Mouse (Mus musculus): ENCODE measurements around the gene Tldc1. TPM values are rescaled to one million over a fixed set of nuclear protein-coding genes. Genes with fewer than 3 reads are reported as not detected.
A peak's percentile ranks its signal among the peaks of the same experiment; 100 is the strongest.

Gene Tldc1
- polyA plus RNA-seq, 1 experiment from 2014 or later: 12.5 TPM

GRCm38 (mm10) chr8:119765311-119765710 is 12.9 kb downstream of the Tldc1 start:
- H3K4me2 ChIP-seq (ENCODE audit: low read depth, low read length): no peak overlapping the region
- ATAC-seq (replicated peaks; ENCODE audit: extremely low read depth, insufficient read depth, low FRiP score): no peak
- no peak overlapping the region for H3K9ac ChIP-seq (ENCODE audit: low read length)
- no peaks in the 10 kb centered on the region for H3K27me3 ChIP-seq (ENCODE audit: control insufficient read depth, insufficient read depth, low read length)
- H3K27ac ChIP-seq (ENCODE audit: low read length): no peak overlapping the region
- H3K4me1 ChIP-seq (ENCODE audit: control insufficient read depth, insufficient read depth, low read length): no peaks in the 10 kb centered on the region
- H3K36me3 ChIP-seq (ENCODE audit: control insufficient read depth, insufficient read depth): peaks cover 18% of the 10 kb centered on the region; the same call in 1 of the 2 replicates
- H3K4me3 ChIP-seq (ENCODE audit: low read length): no peak overlapping the region
- H3K9me3 ChIP-seq (replicated peaks; ENCODE audit: control insufficient read depth, low read length): no peaks in the 10 kb centered on the region
- WGBS: 81% methylated on average over 10 of the region's 10 CpGs

- peaks cover 8% of the 10 kb centered on the region; the same call in 1 of the 2 replicates for H3K36me3 ChIP-seq (ENCODE audit: control insufficient read depth, insufficient read depth)
- H3K4me3 ChIP-seq (ENCODE audit: low read length): no peak overlapping the region
- 78% methylated on average over 21 of the region's 21 CpGs for WGBS
- ATAC-seq (replicated peaks; ENCODE audit: extremely low read depth, insufficient read depth, low FRiP score): no peak
- H3K27ac ChIP-seq (ENCODE audit: low read length): no peak overlapping the region
- no peak overlapping the region for H3K4me2 ChIP-seq (ENCODE audit: low read depth, low read length)
- no peak overlapping the region for H3K9ac ChIP-seq (ENCODE audit: low read length)
- H3K27me3 ChIP-seq (ENCODE audit: control insufficient read depth, insufficient read depth, low read length): no peaks in the 10 kb centered on the region
- H3K4me1 ChIP-seq (ENCODE audit: control insufficient read depth, insufficient read depth, low read length): no peaks in the 10 kb centered on the region
- no peaks in the 10 kb centered on the region for H3K9me3 ChIP-seq (replicated peaks; ENCODE audit: control insufficient read depth, low read length)
These were observed 15.7 kb downstream of the Tldc1 start for GRCm38 (mm10) chr8:119762226-119763220.

GRCm38 (mm10) chr8:119761692-119762091 is 16.5 kb downstream of the Tldc1 start:
- 74% methylated on average over 11 of the region's 11 CpGs for WGBS
- no peak overlapping the region for H3K9ac ChIP-seq (ENCODE audit: low read length)
- H3K27ac ChIP-seq (ENCODE audit: low read length): no peak overlapping the region
- H3K27me3 ChIP-seq (ENCODE audit: control insufficient read depth, insufficient read depth, low read length): no peaks in the 10 kb centered on the region
- no peak overlapping the region for H3K4me2 ChIP-seq (ENCODE audit: low read depth, low read length)
- H3K9me3 ChIP-seq (replicated peaks; ENCODE audit: control insufficient read depth, low read length): no peaks in the 10 kb centered on the region
- ATAC-seq (replicated peaks; ENCODE audit: extremely low read depth, insufficient read depth, low FRiP score): no peak
- no peak overlapping the region for H3K4me3 ChIP-seq (ENCODE audit: low read length)
- peaks cover 7% of the 10 kb centered on the region; the same call in 1 of the 2 replicates for H3K36me3 ChIP-seq (ENCODE audit: control insufficient read depth, insufficient read depth)
- H3K4me1 ChIP-seq (ENCODE audit: control insufficient read depth, insufficient read depth, low read length): peaks cover 1% of the 10 kb centered on the region; the same call in 1 of the 2 replicates

- Histone ChIP-seq H3K4me1 (ENCODE audit: control insufficient read depth, insufficient read depth, low read length) (peaks cover 12% of the 10 kb centered on the region), H3K9ac (ENCODE audit: low read length) (no peak overlapping the region; the same call in 1 of the 2 replicates), H3K27me3 (ENCODE audit: control insufficient read depth, insufficient read depth, low read length) (no peaks in the 10 kb centered on the region), H3K4me2 (ENCODE audit: low read depth, low read length) (no peak overlapping the region), H3K36me3 (ENCODE audit: control insufficient read depth, insufficient read depth) (0 out of 2 replicates have a peak, but pooled peaks cover 3% of the 10 kb centered on the region), H3K27ac (ENCODE audit: low read length) (no peak overlapping the region), H3K4me3 (ENCODE audit: low read length) (no peak overlapping the region), H3K9me3 (replicated peaks; ENCODE audit: control insufficient read depth, low read length) (no peaks in the 10 kb centered on the region)
- 28% methylated on average over 5 of the region's 5 CpGs for WGBS
- peak; percentile 33; the same call in 1 of the 2 replicates for ATAC-seq (replicated peaks; ENCODE audit: extremely low read depth, insufficient read depth, low FRiP score)
These were observed 21.7 kb downstream of the Tldc1 start for GRCm38 (mm10) chr8:119756538-119756937.

GRCm38 (mm10) chr8:119756147-119756461 is 22.1 kb downstream of the Tldc1 start:
- Histone ChIP-seq H3K4me3 (ENCODE audit: low read length) (no peak overlapping the region), H3K9me3 (replicated peaks; ENCODE audit: control insufficient read depth, low read length) (no peaks in the 10 kb centered on the region), H3K27me3 (ENCODE audit: control insufficient read depth, insufficient read depth, low read length) (no peaks in the 10 kb centered on the region), H3K4me1 (ENCODE audit: control insufficient read depth, insufficient read depth, low read length) (peaks cover 12% of the 10 kb centered on the region), H3K9ac (ENCODE audit: low read length) (no peak overlapping the region), H3K36me3 (ENCODE audit: control insufficient read depth, insufficient read depth) (no peaks in the 10 kb centered on the region), H3K27ac (ENCODE audit: low read length) (no peak overlapping the region), H3K4me2 (ENCODE audit: low read depth, low read length) (peak overlapping the region; percentile 54; the same call in 1 of the 2 replicates)
- WGBS: 64% methylated on average over 2 of the region's 2 CpGs
- ATAC-seq (replicated peaks; ENCODE audit: extremely low read depth, insufficient read depth, low FRiP score): no peak

GRCm38 (mm10) chr8:119755238-119756146 is 22.7 kb downstream of the Tldc1 start:
- Histone ChIP-seq H3K9me3 (replicated peaks; ENCODE audit: control insufficient read depth, low read length) (no peaks in the 10 kb centered on the region), H3K4me2 (ENCODE audit: low read depth, low read length) (peak overlapping the region; percentile 54), H3K9ac (ENCODE audit: low read length) (no peak overlapping the region), H3K27me3 (ENCODE audit: control insufficient read depth, insufficient read depth, low read length) (no peaks in the 10 kb centered on the region), H3K4me1 (ENCODE audit: control insufficient read depth, insufficient read depth, low read length) (peaks cover 12% of the 10 kb centered on the region), H3K27ac (ENCODE audit: low read length) (no peak overlapping the region), H3K36me3 (ENCODE audit: control insufficient read depth, insufficient read depth) (no peaks in the 10 kb centered on the region), H3K4me3 (ENCODE audit: low read length) (peak overlapping the region; percentile 33)
- 22% methylated on average over 28 of the region's 28 CpGs for WGBS
- ATAC-seq (replicated peaks; ENCODE audit: extremely low read depth, insufficient read depth, low FRiP score): no peak

GRCm38 (mm10) chr8:119744604-119745003 is 33.6 kb downstream of the Tldc1 start:
- Histone ChIP-seq H3K36me3 (ENCODE audit: control insufficient read depth, insufficient read depth) (no peaks in the 10 kb centered on the region), H3K27me3 (ENCODE audit: control insufficient read depth, insufficient read depth, low read length) (no peaks in the 10 kb centered on the region), H3K27ac (ENCODE audit: low read length) (no peak overlapping the region), H3K4me3 (ENCODE audit: low read length) (no peak overlapping the region), H3K9me3 (replicated peaks; ENCODE audit: control insufficient read depth, low read length) (no peaks in the 10 kb centered on the region), H3K4me1 (ENCODE audit: control insufficient read depth, insufficient read depth, low read length) (no peaks in the 10 kb centered on the region), H3K4me2 (ENCODE audit: low read depth, low read length) (no peak overlapping the region), H3K9ac (ENCODE audit: low read length) (no peak overlapping the region)
- WGBS: 49% methylated on average over 4 of the region's 4 CpGs
- no peak for ATAC-seq (replicated peaks; ENCODE audit: extremely low read depth, insufficient read depth, low FRiP score)

- no peaks in the 10 kb centered on the region for H3K36me3 ChIP-seq (ENCODE audit: control insufficient read depth, insufficient read depth)
These were observed 34.8 kb downstream of the Tldc1 start for GRCm38 (mm10) chr8:119743291-119744026.

More at GRCm38 (mm10) chr8:119743291-119744026, 34.8 kb downstream of the Tldc1 start:
- no peaks in the 10 kb centered on the region for H3K4me1 ChIP-seq (ENCODE audit: control insufficient read depth, insufficient read depth, low read length)
- H3K4me3 ChIP-seq (ENCODE audit: low read length): no peak overlapping the region
- no peak overlapping the region for H3K27ac ChIP-seq (ENCODE audit: low read length)
- H3K27me3 ChIP-seq (ENCODE audit: control insufficient read depth, insufficient read depth, low read length): no peaks in the 10 kb centered on the region
- no peaks in the 10 kb centered on the region for H3K9me3 ChIP-seq (replicated peaks; ENCODE audit: control insufficient read depth, low read length)
- no peak overlapping the region for H3K9ac ChIP-seq (ENCODE audit: low read length)
- WGBS: 45% methylated on average over 13 of the region's 13 CpGs
- ATAC-seq (replicated peaks; ENCODE audit: extremely low read depth, insufficient read depth, low FRiP score): no peak
- H3K4me2 ChIP-seq (ENCODE audit: low read depth, low read length): no peak overlapping the region
